Mouse (Mus musculus) liver, postnatal 0 days (tissue): Measurements from ENCODE around the gene Sptbn4.

Experiments
- CTCF ChIP-seq: sonication (generic); IDR thresholded peaks from 2 replicates; pipeline ENCODE4 v1.5.1; 2016; ENCODE audit warnings: antibody characterized with exemption, low read depth
- EP300 ChIP-seq: IDR thresholded peaks from 2 replicates; pipeline ENCODE4 v1.6.1; 2016; ENCODE audit warnings: antibody characterized with exemption, low read depth, mild to moderate bottlenecking

DNA sequence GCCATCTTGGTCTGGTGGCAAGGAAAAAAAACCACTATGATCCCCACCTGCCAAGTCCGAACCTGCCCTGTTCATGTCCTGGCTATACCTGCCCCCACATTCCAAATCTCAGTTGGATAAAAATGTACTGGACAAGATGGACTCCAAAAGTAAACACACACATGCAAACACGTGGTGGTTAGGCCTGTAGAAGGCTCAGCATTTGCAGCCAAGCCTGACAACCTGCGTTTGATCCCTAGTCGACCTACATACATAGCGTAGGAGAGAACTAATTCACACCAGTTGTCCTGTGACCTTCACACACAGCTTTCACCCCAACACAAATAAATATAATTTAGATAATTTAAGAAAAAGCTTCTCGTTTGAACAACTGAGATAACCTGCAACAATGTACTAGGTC, 86.7 kb downstream of the Sptbn4 start:
- TF ChIP-seq CTCF (no peak), EP300 (no peak)
